Mouse (Mus musculus) embryonic fibroblast, embryonic 13.5 days (primary cell): ENCODE data around the gene Trpm2.

Source experiments
- CTCF ChIP-seq: IDR thresholded peaks from 2 replicates; pipeline ENCODE4 v1.5.1; 2011; ENCODE audit warnings: mild to moderate bottlenecking, control low read depth, low read length, moderate library complexity, borderline replicate concordance; ENCODE audit not compliant: insufficient read depth
- POLR2A ChIP-seq: IDR thresholded peaks from 2 replicates; pipeline ENCODE4 v1.6.1; 2011; ENCODE audit warnings: low read depth, mild to moderate bottlenecking, control low read depth, low read length, moderate library complexity

GRCm38 (mm10) chr10:77926140-77926539 is 44.2 kb downstream of the Trpm2 start:
- no peak for TF ChIP-seq CTCF
- TF ChIP-seq POLR2A = no peak
